Mouse (Mus musculus): ENCODE results near the gene Egr4.

The Egr4 gene

DNA sequence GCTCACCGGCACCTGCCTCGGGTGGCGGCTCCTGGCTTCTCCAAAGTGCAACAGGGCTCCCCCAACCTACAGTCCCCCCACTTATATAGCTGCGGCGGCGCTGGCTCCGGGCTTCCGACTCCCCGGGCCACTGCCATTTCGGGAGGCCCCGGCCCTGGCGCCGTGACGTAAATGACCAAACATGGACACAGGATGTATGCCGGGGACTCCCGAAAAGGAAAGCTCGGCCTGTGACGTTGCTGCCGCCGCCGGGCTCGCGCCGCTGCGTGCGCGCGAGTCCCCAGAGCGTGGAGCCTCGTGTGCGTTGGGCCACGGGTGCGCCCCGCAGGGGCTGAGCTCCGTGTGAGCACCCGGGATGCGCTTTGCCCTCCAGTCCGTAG, at the start of gene Egr4:
Egr4 (minus strand) TSS at position 59 of the 380 bp plus-strand sequence.
- peak; percentile 58 for DNase-seq (ENCODE audit: extremely low spot score, low spot score)

DNA sequence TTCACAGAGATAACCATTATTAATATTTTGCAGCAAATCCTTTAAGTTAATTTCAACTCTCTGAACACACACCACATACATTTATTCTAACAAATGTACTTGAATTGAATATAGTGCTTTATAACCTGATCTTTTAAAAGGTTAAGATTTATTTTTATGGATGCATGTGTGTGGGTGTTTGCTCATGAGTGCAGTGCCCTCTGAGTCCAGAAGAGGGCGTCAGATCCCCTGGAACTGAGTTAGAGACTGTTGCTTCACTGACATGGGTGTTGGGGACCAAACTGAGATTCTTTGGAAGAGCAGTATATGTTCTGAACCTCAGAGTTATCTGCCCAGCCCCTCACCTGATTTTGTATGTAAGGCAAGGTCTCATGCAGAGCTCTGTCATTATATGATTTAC, 49.0 kb upstream of the Egr4 start:
- no peak for DNase-seq (ENCODE audit: extremely low spot score, low spot score)

DNA sequence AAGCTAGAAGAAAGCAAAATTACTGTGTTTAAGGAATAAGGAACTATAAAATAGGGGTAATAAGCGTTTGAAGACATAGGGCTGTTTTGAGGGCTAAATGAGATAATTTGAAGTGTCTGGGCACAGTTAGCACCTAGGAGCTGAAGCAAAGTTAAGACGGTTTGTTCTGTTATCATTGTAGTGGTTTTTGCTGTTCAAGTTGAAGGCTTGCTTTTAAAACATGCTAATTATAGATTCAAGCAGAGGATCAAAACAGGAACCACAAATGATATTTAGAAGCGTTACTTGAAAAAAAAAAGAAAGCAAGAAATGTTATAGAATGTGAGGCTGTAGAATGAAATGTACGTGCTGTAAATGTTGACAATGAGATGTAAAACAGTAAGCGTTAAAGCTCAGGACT, 34.3 kb upstream of the Egr4 start:
- no peak for DNase-seq (ENCODE audit: extremely low spot score, low spot score)

DNA sequence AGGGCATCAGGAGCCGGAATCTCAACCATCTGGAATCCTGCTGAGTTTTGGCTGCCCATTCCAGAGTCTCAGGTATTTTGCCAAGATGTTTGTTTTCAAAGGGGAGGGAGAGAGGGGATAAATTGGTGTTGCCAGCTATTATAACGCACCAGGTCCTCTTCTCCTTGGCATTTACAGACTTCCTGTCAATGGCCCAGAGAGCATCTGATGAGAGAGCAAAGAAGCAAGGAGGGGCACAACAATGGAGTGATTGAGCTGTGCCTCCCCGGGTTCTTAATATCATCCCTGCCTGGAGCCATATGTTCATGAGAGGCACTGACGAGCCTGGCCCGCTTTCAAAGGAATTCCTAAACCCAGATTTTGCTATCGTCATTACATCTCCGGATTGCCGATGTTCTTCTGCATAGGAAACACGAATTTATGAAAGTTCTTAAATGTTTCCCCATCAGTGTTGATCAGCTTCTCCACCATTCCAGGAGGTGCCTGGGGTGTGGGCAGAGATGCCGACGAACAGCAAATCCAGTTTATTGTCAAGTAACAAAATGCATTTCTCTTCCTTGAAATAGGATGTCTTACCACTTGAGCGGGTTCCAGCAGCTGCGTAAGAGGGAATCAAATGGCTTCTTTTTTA, 31.0 kb upstream of the Egr4 start:
- DNase-seq (ENCODE audit: extremely low spot score, low spot score) = no peak

DNA sequence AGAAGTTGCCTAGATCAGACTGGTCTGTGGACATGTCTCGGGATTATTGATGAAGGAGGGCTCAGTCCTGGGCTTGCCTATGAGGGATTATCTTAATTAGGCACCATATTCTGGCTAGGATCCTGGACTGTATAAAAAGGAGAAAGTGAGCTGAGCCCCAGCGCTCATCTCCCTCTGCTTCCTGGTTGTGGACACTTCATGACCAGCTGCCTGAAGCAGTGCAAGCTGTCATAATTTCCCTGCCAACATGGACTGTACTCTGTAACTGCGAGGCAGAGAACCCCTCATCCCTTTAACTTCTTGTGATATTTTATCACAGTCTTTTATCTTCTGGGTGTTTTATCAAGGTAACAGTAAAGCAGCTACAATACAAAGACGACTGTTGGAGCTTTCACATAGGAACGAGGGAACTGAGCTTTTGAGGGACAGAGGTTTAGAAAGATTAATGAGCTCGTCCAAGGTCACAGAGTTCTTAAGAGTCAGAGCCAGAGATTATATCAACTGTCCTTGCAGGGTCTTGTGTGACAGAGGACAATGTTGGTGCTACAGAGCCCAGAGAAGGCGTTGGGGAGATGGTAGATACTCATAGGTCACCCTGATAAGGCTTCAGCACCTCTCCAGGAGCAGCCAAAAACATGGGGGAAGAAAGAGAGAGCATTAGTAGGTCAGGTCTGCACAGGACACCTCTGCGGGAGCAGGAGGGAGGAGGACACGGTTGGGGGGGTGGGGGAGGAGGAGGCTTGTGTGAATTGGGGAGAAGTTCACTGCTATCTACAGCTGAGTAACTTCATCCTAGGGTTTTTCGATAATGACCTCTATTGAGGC, 30.2 kb upstream of the Egr4 start:
- DNase-seq (ENCODE audit: extremely low spot score, low spot score) = no peak

DNA sequence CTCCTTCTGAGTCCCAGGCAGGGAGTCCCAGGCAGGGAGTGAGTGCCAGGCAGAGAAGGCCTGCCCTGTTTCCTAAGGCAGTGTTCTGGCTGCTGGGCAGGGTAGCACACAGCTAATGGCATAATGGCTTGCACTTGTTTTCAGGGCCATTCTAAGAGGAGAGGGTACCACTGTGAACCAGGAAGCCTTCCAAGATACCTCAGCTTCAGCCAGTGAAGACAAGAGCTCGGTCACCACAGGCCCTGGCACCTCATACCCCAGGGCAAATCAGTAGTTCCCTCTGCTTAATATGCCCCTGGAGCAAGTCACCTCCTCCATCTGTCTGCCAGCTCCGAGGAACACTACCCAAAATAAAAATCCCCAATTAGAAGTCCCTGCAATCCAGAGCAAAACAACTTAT, 9.4 kb upstream of the Egr4 start:
- no peak for DNase-seq (ENCODE audit: extremely low spot score, low spot score)

DNA sequence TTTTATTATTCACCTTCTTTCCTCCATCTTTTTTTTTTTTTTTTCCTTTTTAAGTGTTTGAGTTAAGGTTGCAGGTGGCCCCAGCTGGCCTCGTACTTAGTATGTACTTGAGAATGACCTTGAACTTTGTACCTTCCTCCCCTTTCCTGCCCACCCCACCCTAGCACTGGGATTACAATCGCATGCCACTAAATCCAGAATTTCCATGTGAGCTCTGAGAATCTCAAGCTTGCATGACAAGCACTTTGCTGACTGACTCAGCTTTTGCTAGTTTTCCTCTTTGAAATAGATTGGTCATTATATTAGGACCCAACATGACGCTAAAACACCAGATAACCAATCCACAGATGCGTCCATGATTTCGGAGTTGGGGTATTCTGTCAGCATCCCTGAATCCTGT, 8.6 kb upstream of the Egr4 start:
- DNase-seq (ENCODE audit: extremely low spot score, low spot score) = no peak

DNA sequence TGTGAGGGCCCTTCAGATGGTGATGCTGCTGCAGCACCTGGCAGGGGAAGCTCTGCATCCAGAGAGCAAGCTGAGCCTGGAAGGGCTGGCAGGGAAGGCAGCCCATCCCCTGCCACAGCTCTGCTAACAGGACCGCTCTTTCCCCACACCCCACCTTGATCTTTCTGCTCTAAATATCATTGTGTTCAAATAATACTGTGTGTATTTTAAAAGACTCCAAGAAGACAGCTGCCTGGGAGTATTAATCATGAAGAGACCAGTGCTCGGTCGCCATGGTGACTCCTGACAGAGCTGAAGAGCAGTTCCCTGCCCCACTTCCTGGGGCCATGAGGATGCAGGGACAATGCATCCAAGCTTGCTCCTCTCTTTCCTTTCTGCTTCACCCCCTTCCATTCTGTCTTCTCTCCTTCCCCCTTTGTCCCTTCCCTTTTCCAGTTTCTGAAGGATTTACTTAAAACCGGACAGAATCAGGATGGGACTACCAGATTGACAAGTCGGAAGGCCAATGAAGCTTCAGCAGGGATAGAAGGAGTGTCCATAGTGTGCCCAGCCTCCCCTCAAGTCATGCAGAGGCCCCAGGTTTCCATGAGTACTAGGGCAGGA, 4.8 kb upstream of the Egr4 start:
- no peak for DNase-seq (ENCODE audit: extremely low spot score, low spot score)

DNA sequence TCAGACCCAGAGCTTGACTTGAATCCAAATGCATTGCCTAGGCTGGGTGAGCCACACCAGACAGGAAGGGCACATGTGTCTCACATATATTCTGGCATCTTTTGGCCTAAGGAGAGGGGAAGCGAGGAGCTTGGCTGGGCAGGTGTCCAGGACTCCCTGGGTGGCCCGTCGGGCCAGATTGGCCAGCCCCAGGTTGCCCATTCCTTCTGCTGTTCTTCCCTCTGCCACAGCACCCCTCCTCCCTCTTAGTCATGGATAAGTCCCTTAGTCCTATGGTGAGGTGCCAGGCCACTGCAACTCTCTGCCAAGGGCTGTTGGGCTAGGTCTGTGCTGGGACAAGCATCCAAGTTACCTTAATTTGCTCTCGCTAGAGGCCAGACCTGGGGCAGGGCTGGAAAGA, 2.6 kb upstream of the Egr4 start:
- DNase-seq (ENCODE audit: extremely low spot score, low spot score) = no peak

DNA sequence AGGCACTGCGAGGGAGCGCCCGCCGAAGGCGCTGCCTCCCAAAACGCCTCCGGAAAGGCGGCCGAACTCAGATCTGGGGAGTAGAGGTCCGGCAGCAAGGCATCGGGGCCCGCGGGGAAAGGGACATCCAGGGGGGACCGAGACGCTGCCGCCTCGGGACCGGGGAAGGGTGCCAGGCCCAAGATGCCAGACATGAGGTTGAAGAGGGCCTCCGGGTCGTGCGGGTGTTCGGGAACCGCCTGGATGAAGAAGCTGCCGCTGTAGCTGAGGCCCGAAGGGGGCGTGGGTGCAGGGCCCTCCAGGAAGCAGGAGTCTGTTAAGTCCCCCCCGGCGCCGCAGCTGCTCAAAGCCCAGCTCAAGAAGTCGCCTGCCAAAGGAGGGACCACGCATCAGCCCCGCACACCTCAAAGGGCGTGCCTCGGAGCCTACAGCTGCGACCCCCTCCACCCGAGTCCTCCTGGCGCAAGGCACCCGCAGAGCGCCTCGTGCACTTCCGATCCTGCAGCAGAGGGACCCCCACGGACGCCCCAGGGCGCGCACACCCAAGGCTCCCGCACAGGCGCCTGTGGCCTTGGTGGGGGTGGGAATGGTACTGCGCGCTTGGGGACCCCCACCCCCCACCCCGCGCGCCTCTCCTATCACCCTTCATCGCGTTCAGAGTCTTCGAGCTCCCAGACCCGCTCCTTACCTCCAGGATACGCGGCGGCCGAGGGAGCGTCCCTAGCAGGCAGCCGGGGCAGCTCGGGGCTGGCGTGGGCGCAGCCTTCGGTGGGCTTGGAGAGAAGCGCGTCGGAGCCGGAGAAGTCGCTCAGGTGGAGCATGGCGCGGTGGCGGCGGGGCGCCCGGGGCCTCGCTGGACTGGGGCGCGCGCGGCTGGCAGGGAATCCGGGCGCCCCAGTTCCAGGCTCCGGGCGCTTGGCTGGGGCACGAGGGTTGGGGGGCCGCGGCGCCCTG, 535 bp downstream of the Egr4 start:
- peak; percentile 46 for DNase-seq (ENCODE audit: extremely low spot score, low spot score)

DNA sequence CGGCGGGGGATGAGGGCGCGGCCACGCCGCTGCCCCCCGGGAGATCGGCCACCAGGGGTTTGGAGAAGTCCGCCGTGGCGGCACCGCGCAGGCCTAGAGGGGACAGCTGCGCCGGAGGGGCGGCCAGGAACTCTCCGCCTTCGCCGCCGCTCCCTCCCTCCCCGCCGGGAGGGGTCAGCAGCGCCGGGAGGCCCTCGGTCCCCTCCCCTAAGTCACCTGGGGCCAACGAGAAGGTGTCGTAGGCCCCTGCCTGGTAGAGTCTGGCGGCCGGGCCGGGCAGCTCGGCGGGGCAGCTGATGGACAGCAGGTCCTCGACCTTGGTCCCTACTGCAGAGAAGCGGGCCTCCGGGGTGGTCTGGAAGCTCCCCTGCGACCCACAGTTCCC, 1.3 kb downstream of the Egr4 start:
- DNase-seq (ENCODE audit: extremely low spot score, low spot score) = no peak

DNA sequence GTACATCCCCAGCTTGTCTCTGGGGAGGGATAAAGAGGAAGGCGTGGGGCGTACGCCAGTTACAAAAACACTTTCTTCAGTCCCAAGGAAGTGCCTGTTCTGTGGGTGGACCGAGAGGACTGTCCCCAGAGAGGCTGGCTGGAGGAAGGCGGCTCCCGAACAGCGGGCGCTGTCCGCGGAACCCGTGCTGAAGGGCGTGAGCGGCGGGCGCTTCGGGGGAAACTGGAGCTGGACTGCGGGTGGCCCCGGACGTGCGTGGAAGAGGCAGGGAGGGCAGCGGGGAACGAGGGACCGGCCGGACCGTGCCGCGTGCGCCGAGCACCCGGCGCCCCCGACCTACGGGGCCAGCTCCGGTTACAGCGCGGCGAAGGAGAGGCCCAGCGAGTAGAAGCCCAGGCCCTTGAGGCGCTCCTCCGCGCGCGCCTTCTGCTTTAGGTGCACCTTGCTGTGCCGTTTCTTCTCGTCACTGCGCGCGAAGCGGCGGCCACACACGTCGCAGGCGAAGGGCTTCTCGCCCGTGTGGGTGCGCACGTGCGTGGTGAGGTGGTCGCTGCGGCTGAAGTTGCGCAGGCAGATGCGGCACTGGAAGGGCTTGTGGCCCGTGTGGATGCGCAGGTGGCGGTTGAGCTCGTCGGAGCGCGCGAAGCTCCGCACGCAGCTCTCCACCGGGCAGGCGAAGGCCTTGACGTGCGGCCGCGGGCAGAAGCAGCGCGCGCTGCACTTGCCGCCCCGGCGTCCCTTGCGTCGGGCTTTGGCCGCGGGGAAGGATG, 1.9 kb downstream of the Egr4 start:
- peak; percentile 66 for DNase-seq (ENCODE audit: extremely low spot score, low spot score)

DNA sequence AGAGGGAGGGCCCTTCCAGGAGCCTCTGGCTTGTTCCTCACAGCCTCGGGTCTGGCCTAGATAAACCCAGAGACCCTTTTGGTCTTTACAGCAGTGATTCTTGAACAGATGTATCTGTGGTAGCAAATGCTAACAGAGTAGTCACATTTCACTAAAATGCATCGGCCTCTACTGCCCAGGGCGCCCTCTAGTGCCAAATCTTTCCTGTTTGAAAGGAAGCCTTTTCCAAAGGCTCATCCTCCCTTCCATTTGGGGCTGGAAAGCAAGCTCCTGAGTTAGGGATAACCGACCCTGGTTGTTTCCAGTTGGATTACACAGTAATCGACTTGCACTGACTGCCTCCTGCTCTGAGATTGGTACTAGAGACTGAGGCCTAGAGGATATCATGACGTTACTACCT, 2.9 kb downstream of the Egr4 start:
- DNase-seq (ENCODE audit: extremely low spot score, low spot score) = peak; percentile 36

DNA sequence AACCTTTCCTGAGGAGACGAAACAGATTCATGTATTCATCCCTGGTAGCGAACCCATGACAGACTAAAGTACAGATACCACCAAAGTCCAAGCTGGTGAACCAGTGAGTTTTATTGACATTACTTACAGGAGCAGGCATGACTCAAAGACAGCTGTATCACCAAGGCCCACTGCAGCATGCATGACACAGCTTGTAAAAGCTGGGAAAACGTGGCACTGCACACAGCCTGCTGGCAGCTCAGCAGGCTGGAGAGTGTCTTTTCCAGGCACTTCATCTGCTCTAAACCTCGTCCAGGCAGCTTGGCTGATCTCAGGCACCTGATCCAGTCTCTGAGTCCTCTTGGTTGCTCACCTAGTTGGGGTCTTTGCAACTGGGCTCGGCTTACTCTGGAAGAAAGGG, 4.8 kb downstream of the Egr4 start:
- no peak for DNase-seq (ENCODE audit: extremely low spot score, low spot score)

DNA sequence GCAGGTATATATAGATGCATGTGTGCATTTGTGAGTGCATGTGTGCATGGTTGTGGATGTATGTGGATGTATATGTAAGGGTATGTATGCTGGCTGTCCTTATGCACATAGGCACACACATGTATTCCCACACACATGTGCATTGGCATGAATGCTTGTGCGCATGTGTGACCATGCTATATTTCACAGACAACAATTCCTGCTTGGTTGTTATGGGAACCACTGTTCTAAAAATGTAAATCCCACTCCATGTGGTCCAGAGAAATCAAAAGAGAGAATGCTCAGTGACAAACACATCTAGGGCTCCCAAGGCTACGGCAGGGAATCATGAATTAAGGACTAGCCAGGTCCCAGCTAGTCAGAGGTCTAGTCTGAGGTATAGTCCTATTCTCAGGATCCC, 8.5 kb downstream of the Egr4 start:
- no peak for DNase-seq (ENCODE audit: extremely low spot score, low spot score)

DNA sequence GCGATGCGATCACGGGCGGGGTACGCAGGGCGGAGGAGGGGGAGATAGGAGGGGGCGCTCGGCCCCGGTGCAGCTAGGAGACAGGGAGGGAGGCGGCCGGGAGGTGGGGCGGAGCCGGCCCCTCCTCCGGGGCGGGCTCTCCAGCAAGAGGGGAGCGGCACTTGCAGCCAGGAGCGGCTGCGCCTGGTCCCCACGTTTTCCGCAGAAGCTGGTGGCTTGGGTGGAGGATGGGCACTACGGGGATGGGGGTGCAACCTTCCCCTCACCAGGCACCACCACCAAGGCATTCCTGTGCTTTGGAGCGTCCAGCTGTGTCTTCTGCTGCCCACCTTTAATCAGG, 10.5 kb downstream of the Egr4 start, which contains the start of gene Fbxo41:
Fbxo41 (minus strand) TSS at position 84 of the 340 bp plus-strand sequence.
- peak; percentile 56 for DNase-seq (ENCODE audit: extremely low spot score, low spot score)

DNA sequence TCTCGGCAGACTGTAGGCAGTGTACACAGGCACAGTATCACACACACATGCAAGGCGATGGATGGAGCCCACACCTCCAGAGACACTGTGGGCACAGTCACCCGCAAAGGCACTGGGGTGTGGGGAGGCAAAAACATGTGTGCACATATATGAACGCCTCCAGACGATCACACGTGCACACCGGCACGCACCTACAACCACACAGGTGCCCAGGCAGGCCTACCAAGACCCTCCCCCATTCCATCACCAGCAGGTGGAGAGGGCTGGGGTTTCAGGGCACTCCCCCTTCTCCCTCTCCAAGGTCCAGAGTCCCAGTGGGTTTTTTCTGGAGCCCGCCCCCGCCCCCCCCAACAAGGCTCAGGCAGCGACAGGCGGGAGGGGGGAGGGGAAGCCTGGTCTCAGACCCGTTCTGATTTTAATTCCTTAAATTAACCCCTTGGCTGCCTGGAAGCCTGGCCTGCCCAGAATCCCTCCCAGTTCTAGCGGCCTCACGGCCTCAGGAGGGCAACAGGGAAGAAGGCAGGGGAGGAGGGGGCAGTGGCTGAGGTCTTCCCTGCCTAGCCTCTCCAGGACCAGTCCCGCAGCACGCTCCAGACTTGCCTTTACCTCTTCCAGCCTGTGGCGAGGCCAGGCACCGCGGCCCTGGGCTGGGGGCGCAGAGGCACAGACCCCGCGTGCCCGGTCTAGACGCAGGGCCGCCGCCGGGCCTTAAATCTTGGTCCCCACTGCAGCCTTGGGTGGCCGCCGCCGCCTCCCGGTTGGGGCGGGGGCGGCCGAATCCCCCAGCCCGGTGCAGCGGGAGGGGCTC, 11.1 kb downstream of the Egr4 start:
- DNase-seq (ENCODE audit: extremely low spot score, low spot score) = peak; percentile 57

DNA sequence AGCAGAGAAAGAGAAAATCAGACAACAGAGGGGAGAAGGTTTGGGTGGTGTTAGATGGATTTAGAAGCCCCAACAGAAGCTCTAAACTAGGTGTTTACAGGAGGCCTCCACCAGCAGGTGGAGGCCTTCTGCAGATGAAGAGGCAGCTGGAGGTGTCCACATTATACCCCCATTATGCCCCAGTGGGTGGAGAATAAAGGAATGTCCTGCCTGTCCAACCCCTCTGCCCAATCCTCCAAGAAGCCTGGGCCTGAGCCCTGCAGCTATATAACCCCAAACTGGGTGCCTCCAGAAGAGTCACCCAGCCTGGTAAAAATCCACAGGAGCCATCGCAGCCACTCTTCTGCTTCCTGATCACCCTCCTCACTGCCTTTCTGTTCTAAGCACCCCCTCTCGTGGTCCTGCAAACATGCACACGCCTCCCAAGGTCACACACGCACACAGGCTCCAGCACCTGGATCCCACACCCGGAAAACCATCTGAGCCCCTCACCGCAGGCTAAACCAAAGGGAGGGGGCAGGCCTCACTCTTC, 11.8 kb downstream of the Egr4 start:
- DNase-seq (ENCODE audit: extremely low spot score, low spot score) = no peak

DNA sequence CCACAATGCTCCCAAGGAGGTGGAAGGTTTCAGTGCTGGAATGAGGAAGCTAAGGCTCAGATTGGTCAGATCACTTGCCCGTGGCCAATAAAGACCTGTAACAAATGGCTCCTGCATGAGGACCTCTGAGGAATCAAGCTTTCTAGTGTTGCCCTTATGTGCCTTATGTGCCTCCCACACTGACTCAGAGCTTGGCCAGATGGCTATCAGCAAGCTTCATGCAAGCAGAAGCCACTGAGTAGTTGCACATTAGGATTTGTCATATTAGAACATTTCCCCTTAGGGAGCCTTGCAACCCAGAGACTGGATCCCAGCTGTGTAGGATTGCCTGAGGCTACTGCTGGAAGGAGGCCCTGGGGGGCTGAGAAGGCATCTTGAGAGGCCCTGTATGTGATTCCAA, 13.0 kb downstream of the Egr4 start:
- DNase-seq (ENCODE audit: extremely low spot score, low spot score) = no peak

DNA sequence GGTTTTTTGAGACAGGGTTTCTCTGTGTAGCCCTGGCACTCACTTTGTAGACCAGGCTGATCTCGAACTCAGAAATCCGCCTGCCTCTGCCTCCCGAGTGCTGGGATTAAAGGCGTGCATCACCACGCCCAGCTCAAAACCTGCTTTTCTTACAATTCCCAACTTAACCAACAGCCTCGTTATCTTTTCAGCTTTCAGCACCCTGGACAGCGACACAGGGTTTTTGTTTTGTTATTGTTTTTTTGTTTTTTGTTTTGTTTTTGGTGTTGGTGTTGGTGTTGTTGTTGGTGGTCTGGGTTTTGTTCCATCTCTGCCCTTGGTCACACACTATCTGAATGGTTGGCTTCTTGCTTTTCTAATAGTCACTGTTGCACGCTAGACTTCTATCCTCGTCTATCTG, 15.2 kb downstream of the Egr4 start:
- DNase-seq (ENCODE audit: extremely low spot score, low spot score) = no peak
